Mouse (Mus musculus) MEL (cell line): Measurements from ENCODE around the gene Lexm. TPM values are rescaled to one million over a fixed set of nuclear protein-coding genes. Genes with fewer than 3 reads are reported as not detected.

ENCODE experiments used
- DNase-seq: peaks from one replicate; pipeline ENCODE4 v3.0.0; 2011; ENCODE audit warnings: low read depth, low spot score
- H3K27ac ChIP-seq: 2 replicates; pipeline ENCODE4 v1.5.1; 2012; ENCODE audit warnings: low read depth, mild to moderate bottlenecking, control low read depth, low read length, moderate library complexity; ENCODE audit not compliant: control insufficient read depth
- H3K27me3 ChIP-seq, 2 experiments: fragments of 150-350 bp in 1 of 2; sonication (generic) in 1 of 2; 2 replicates each; pipeline ENCODE4 v1.6.1; 2012; ENCODE audit warnings: low read length in 2 of 2, mild to moderate bottlenecking in 2 of 2, improper control_type of control experiment in 1 of 2, moderate library complexity in 1 of 2; ENCODE audit not compliant: insufficient read depth in 2 of 2, control insufficient read depth in 1 of 2
- H3K36me3 ChIP-seq, 2 experiments: 2 replicates each; pipeline ENCODE4 v1.6.1; 2012 to 2014; ENCODE audit warnings: low read length in 2 of 2, improper control_type of control experiment in 1 of 2, inconsistent platforms in 1 of 2, mild to moderate bottlenecking in 1 of 2; ENCODE audit not compliant: insufficient read depth in 2 of 2, control insufficient read depth in 1 of 2
- H3K4me1 ChIP-seq, 2 experiments: fragments of 150-350 bp in 1 of 2; sonication (generic) in 1 of 2; 2 replicates each; pipeline ENCODE4 v1.6.1; 2012; ENCODE audit warnings: low read length in 2 of 2, improper control_type of control experiment in 1 of 2, mild to moderate bottlenecking in 1 of 2; ENCODE audit not compliant: insufficient read depth in 2 of 2, control insufficient read depth in 1 of 2
- H3K4me3 ChIP-seq, 2 experiments: fragments of 150-350 bp in 1 of 2; sonication (generic) in 1 of 2; 2 replicates each; pipeline ENCODE4 v1.5.1; 2012; ENCODE audit warnings: low read depth in 2 of 2, low read length in 2 of 2, mild to moderate bottlenecking in 2 of 2, moderate library complexity in 2 of 2, control low read depth in 1 of 2, improper control_type of control experiment in 1 of 2; ENCODE audit not compliant: control insufficient read depth in 1 of 2, insufficient read depth in 1 of 2
- H3K79me2 ChIP-seq: 2 replicates; pipeline ENCODE4 v1.6.1; 2012; ENCODE audit warnings: mild to moderate bottlenecking, low read length, moderate library complexity; ENCODE audit not compliant: control insufficient read depth, poor library complexity, insufficient read depth
- H3K9ac ChIP-seq: 2 replicates; pipeline ENCODE4 v1.6.1; 2012; ENCODE audit warnings: low read depth, mild to moderate bottlenecking, control low read depth, low read length, moderate library complexity; ENCODE audit not compliant: control insufficient read depth, poor library complexity, severe bottlenecking
- H3K9me3 ChIP-seq: fragments of 150-350 bp; sonication (generic); replicated peaks from 2 replicates; pipeline ENCODE4 v1.6.1; 2012; ENCODE audit warnings: mild to moderate bottlenecking, low read length, improper control_type of control experiment, moderate library complexity; ENCODE audit not compliant: insufficient read depth
- CHD1 ChIP-seq: IDR thresholded peaks from 2 replicates; pipeline ENCODE4 v1.6.1; 2012; ENCODE audit warnings: low read depth, mild to moderate bottlenecking, inconsistent platforms, low read length, improper control_type of control experiment
- CHD2 ChIP-seq: IDR thresholded peaks from 2 replicates; pipeline ENCODE4 v1.6.1; 2011; ENCODE audit warnings: low read length, improper control_type of control experiment
- CTCF ChIP-seq, 3 experiments: IDR thresholded peaks in 2 of 3; conservative IDR thresholded peaks in 1 of 3; 2 replicates each; pipeline ENCODE4 v1.5.1; 2011 to 2012; ENCODE audit warnings: low read length in 3 of 3, low read depth in 2 of 3, mild to moderate bottlenecking in 2 of 3, improper control_type of control experiment in 1 of 3, inconsistent platforms in 1 of 3, mixed read lengths in 1 of 3, moderate library complexity in 1 of 3; ENCODE audit not compliant: control insufficient read depth in 1 of 3, insufficient read depth in 1 of 3, poor library complexity in 1 of 3, severe bottlenecking in 1 of 3
- E2F4 ChIP-seq: IDR thresholded peaks from 2 replicates; pipeline ENCODE4 v1.6.1; 2011; ENCODE audit warnings: low read depth, low read length, improper control_type of control experiment, borderline replicate concordance
- ELF1 ChIP-seq: IDR thresholded peaks from 2 replicates; pipeline ENCODE4 v1.6.1; 2014; ENCODE audit warnings: low read depth, mild to moderate bottlenecking, inconsistent platforms, low read length, improper control_type of control experiment, moderate library complexity
- GABPA ChIP-seq: IDR thresholded peaks from 2 replicates; pipeline ENCODE4 v1.6.1; 2012; ENCODE audit warnings: low read depth, mild to moderate bottlenecking, inconsistent platforms, low read length, improper control_type of control experiment, moderate library complexity
- HCFC1 ChIP-seq: IDR thresholded peaks from 2 replicates; pipeline ENCODE4 v1.6.1; 2012; ENCODE audit warnings: low read depth, mild to moderate bottlenecking, inconsistent platforms, low read length, improper control_type of control experiment, moderate library complexity
- MAX ChIP-seq: IDR thresholded peaks from 2 replicates; pipeline ENCODE4 v1.6.1; 2011; ENCODE audit warnings: low read length, improper control_type of control experiment
- MAZ ChIP-seq: IDR thresholded peaks from 2 replicates; pipeline ENCODE4 v1.6.1; 2012; ENCODE audit warnings: low read depth, mild to moderate bottlenecking, inconsistent platforms, low read length, improper control_type of control experiment
- MYC ChIP-seq: IDR thresholded peaks from 2 replicates; pipeline ENCODE4 v1.6.1; 2011; ENCODE audit warnings: low read depth, mild to moderate bottlenecking, low read length, improper control_type of control experiment, moderate library complexity
- NELFE ChIP-seq: IDR thresholded peaks from 2 replicates; pipeline ENCODE4 v1.6.1; 2011; ENCODE audit warnings: low read depth, low read length, improper control_type of control experiment
- POLR2A ChIP-seq, 2 experiments: IDR thresholded peaks; 2 replicates each; pipeline ENCODE4 v1.6.1; 2011 to 2012; ENCODE audit warnings: low read length in 2 of 2, mild to moderate bottlenecking in 2 of 2, control low read depth in 1 of 2, improper control_type of control experiment in 1 of 2, low read depth in 1 of 2, moderate library complexity in 1 of 2; ENCODE audit not compliant: control insufficient read depth in 1 of 2, insufficient read depth in 1 of 2, poor library complexity in 1 of 2
- SMC3 ChIP-seq: IDR thresholded peaks from 2 replicates; pipeline ENCODE4 v1.6.1; 2011; ENCODE audit warnings: low read depth, low read length, improper control_type of control experiment
- TCF12 ChIP-seq: IDR thresholded peaks from 2 replicates; pipeline ENCODE4 v1.6.1; 2014; ENCODE audit warnings: low read depth, mild to moderate bottlenecking, inconsistent platforms, low read length, improper control_type of control experiment, moderate library complexity
- USF2 ChIP-seq, 2 experiments: IDR thresholded peaks; 2 replicates each; pipeline ENCODE4 v1.6.1; 2011 to 2012; ENCODE audit warnings: improper control_type of control experiment in 2 of 2, low read length in 2 of 2, borderline replicate concordance in 1 of 2, inconsistent platforms in 1 of 2, low read depth in 1 of 2, mild to moderate bottlenecking in 1 of 2; ENCODE audit not compliant: insufficient read depth in 1 of 2
- ZMIZ1 ChIP-seq: IDR thresholded peaks from 2 replicates; pipeline ENCODE4 v1.6.1; 2012; ENCODE audit warnings: low read depth, mild to moderate bottlenecking, inconsistent platforms, low read length, improper control_type of control experiment, moderate library complexity
- ZNF384 ChIP-seq: IDR thresholded peaks from 2 replicates; pipeline ENCODE4 v1.6.1; 2012; ENCODE audit warnings: low read depth, mild to moderate bottlenecking, inconsistent platforms, low read length, improper control_type of control experiment
- polyA plus RNA-seq, 2 experiments: library from polyadenylated mRNA; stranded (reverse) in 1 of 2; unstranded in 1 of 2; fragments of >175 nt in 1 of 2; fragments of >200 nt in 1 of 2; gene quantifications; 2 replicates each; pipeline versions ENCODE4 v1.2.1 to v1.2.4; 2012; ENCODE audit warnings: low replicate concordance in 2 of 2, low read depth in 1 of 2; ENCODE audit not compliant: insufficient read length in 2 of 2, insufficient read depth in 1 of 2, missing spikeins in 1 of 2
- total RNA-seq: library from RNA; depleted of rRNA; stranded (reverse); fragments of 300-350 nt; gene quantifications from 2 replicates; pipeline ENCODE4 v1.2.3, GENCODE M21; 2012

Gene Lexm
- total and polyA plus RNA-seq, 3 experiments = 6.1 to 17.5 TPM; not detected in 1

- no peak for TF ChIP-seq ELF1
- TF ChIP-seq HCFC1 = no peak
- TF ChIP-seq CTCF (IDR thresholded peaks at IDR 0.05 in 2 of 3, conservative IDR thresholded peaks at IDR 0.05 in 1 of 3; ENCODE audit: control insufficient read depth in 1 of 3, insufficient read depth in 1 of 3, low read depth in 2 of 3, low read length in 3 of 3, poor library complexity in 1 of 3, severe bottlenecking in 1 of 3) = no peak
- TF ChIP-seq NELFE = no peak
- TF ChIP-seq E2F4 = no peak
- no peak for TF ChIP-seq MAZ
- TF ChIP-seq ZNF384 = no peak
- TF ChIP-seq MYC = no peak
- TF ChIP-seq CHD1 = no peak
- no peak for TF ChIP-seq POLR2A (IDR thresholded peaks at IDR 0.05; ENCODE audit: control insufficient read depth in 1 of 2, insufficient read depth in 1 of 2, low read depth in 1 of 2, low read length in 2 of 2, poor library complexity in 1 of 2)
- TF ChIP-seq TCF12 = no peak
- TF ChIP-seq CHD2 = no peak
- no peak for TF ChIP-seq SMC3
- TF ChIP-seq GABPA = no peak
- TF ChIP-seq ZMIZ1 = no peak
- Histone ChIP-seq H3K79me2 (0 out of 2 replicates have a peak, but pooled peaks cover 3% of the 10 kb centered on the region), H3K4me3 (no peak overlapping the region), H3K4me1 (peaks cover 0 to 7% of the 10 kb centered on the region in 2 experiments; a peak in 2 of 4 replicates), H3K9me3 (no peaks in the 10 kb centered on the region), H3K9ac (no peak overlapping the region), H3K36me3 (no peaks in the 10 kb centered on the region), H3K27ac (no peak overlapping the region), H3K27me3 (peaks cover 4% of the 10 kb centered on the region in 2 experiments; a peak in 3 of 4 replicates)
- no peak for DNase-seq
Measured at GRCm38 (mm10) chr4:106557262-106557661, 59.8 kb downstream of the Lexm start.

- TF ChIP-seq USF2 (IDR thresholded peaks at IDR 0.05; ENCODE audit: borderline replicate concordance in 1 of 2, insufficient read depth in 1 of 2, low read depth in 1 of 2, low read length in 2 of 2) (no peak), CHD2 (no peak), MAX (no peak), MAZ (no peak)
- TF ChIP-seq, all 39 proteins: peak for 0
- H3K4me1 ChIP-seq = no peaks in the 10 kb centered on the region
- no peak for DNase-seq
- H3K36me3 ChIP-seq = no peaks in the 10 kb centered on the region
- no peaks in the 10 kb centered on the region for H3K9me3 ChIP-seq
- no peaks in the 10 kb centered on the region for H3K79me2 ChIP-seq
- H3K27ac ChIP-seq = no peak overlapping the region
- H3K4me3 ChIP-seq = no peak overlapping the region
- no peak overlapping the region for H3K9ac ChIP-seq
- peaks cover 4 to 9% of the 10 kb centered on the region in 2 experiments; a peak in 3 of 4 replicates for H3K27me3 ChIP-seq
Measured at GRCm38 (mm10) chr4:106550516-106551166, 66.4 kb downstream of the Lexm start.
